Mouse (Mus musculus): Measurements from ENCODE around the gene Gm11758.
"Not testable (repeated sequence)": the region's sequence is repeated elsewhere in the genome, so short reads cannot be mapped to it uniquely, and the experiment has no call there.

Gm11758 gene

GRCm38 (mm10) chr4:73876166-73876565 is at the start of gene Gm11758:
TSS of gene Gm11758 (minus strand) at chr4:73876266.
- not testable (repeated sequence) for DNase-seq (ENCODE audit: low spot score)

GRCm38 (mm10) chr4:73920660-73921059 is 44.6 kb upstream of the Gm11758 start, which contains the start of gene Gm11756:
TSS of gene Gm11756 (minus strand) at chr4:73920760.
- not testable (repeated sequence) for DNase-seq (ENCODE audit: low spot score)

GRCm38 (mm10) chr4:73905853-73906252 is 29.8 kb upstream of the Gm11758 start, which contains the start of gene Gm13871:
TSS of gene Gm13871 (minus strand) at chr4:73905953.
- not testable (repeated sequence) for DNase-seq (ENCODE audit: low spot score)

- DNase-seq (ENCODE audit: low spot score): not testable (repeated sequence)
Observed at GRCm38 (mm10) chr4:73891012-73891411, 14.9 kb upstream of the Gm11758 start, which contains the start of gene Gm11757. TSS of gene Gm11757 (minus strand) at chr4:73891112.

- no peak for DNase-seq (ENCODE audit: low spot score)
Observed at GRCm38 (mm10) chr4:73826587-73826986, 49.5 kb downstream of the Gm11758 start.
